Comparison of ENCODE assay signal across 8 mouse cellular contexts in the genomic region with DNA sequence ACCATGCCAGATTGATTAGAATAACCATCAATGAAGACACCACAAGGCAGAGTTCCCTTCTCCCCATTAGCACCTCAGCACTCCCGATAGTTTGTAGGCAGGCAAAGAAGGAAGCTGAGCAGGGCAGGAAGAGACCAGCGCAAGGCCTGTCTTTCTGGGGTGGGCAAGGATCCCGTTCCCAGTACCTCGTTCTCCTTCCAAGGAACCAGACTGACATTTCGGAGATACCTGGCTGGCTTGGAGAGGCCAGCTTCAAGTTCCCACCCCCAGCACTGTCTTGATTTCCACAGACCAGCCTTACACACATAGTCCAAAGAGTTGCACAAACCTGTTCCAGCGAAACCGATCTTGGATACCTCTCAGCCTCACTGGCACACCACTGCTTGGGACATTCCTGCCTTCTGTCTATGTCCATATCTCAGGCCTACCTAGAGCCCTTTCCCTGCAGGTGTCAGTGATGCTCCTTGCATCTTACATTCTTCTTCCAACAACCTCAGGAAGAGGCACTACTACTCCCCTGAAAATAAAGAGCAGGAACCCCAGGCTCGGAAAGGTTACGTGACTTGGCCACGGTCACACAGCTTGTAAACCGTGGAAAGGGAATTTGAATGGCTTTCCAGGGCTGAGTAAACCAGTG.
A peak's percentile ranks its signal among the peaks of the same experiment; 100 is the strongest.
DNase-seq lines count a peak whose midpoint lies in the region; ATAC-seq lines count a peak whose summit lies in the region.

No protein-coding gene starts in this region.

- peak; percentile 55 for DNase-seq in cerebellum, adult 9-11 months
- no peak for DNase-seq in cerebellum, adult 9-10 months
- DNase-seq in kidney, postnatal 36 days = no peak
- DNase-seq in cerebellum, postnatal 36 days = no peak

- no peak for ATAC-seq in kidney, embryonic 15.5 days (replicated peaks; ENCODE audit: low FRiP score)
- ATAC-seq in embryonic facial prominence, embryonic 15.5 days (ENCODE audit: insufficient number of reproducible peaks, low FRiP score, low TSS enrichment, low read depth) = no peak
- ATAC-seq in limb, embryonic 15.5 days (ENCODE audit: insufficient number of reproducible peaks, low FRiP score, low TSS enrichment, low read depth) = no peak
- no peak for ATAC-seq in erythroid progenitor cell, adult 5-6 weeks (replicated peaks; ENCODE audit: low FRiP score, poor library complexity, severe bottlenecking)

- H3K27me3 ChIP-seq in kidney, embryonic 15.5 days = peaks cover 87% of the 10 kb centered on the region
- peaks cover 60% of the 10 kb centered on the region for H3K27me3 ChIP-seq in embryonic facial prominence, embryonic 15.5 days
- H3K27me3 ChIP-seq in limb, embryonic 15.5 days = peaks cover 80% of the 10 kb centered on the region

- H3K4me3 ChIP-seq in kidney, embryonic 15.5 days (replicated peaks) = peak overlapping the region; percentile 26; the same call in 1 of the 2 replicates
- no peak overlapping the region for H3K4me3 ChIP-seq in embryonic facial prominence, embryonic 15.5 days (replicated peaks)
- H3K4me3 ChIP-seq in limb, embryonic 15.5 days = peak overlapping the region; percentile 25

- H3K4me2 ChIP-seq in kidney, embryonic 15.5 days = peak overlapping the region; percentile 54
- peak overlapping the region; percentile 49; the same call in 1 of the 2 replicates for H3K4me2 ChIP-seq in embryonic facial prominence, embryonic 15.5 days (replicated peaks)
- H3K4me2 ChIP-seq in limb, embryonic 15.5 days = peak overlapping the region; percentile 47

- no peak overlapping the region for H3K9ac ChIP-seq in kidney, embryonic 15.5 days
- H3K9ac ChIP-seq in embryonic facial prominence, embryonic 15.5 days = no peak overlapping the region
- no peak overlapping the region for H3K9ac ChIP-seq in limb, embryonic 15.5 days

- WGBS in kidney, embryonic 15.5 days = 45% methylated on average over 11 of the region's 11 CpGs
- WGBS in embryonic facial prominence, embryonic 15.5 days = 48% methylated on average over 11 of the region's 11 CpGs
- WGBS in limb, embryonic 15.5 days = 44% methylated on average over 11 of the region's 11 CpGs

- peaks cover 33% of the 10 kb centered on the region for H3K4me1 ChIP-seq in kidney, embryonic 15.5 days
- peaks cover 35% of the 10 kb centered on the region for H3K4me1 ChIP-seq in embryonic facial prominence, embryonic 15.5 days
- H3K4me1 ChIP-seq in limb, embryonic 15.5 days = peaks cover 38% of the 10 kb centered on the region

- no peaks in the 10 kb centered on the region for H3K36me3 ChIP-seq in kidney, embryonic 15.5 days
- no peaks in the 10 kb centered on the region for H3K36me3 ChIP-seq in embryonic facial prominence, embryonic 15.5 days
- no peaks in the 10 kb centered on the region for H3K36me3 ChIP-seq in limb, embryonic 15.5 days

- H3K27ac ChIP-seq in kidney, embryonic 15.5 days = no peak overlapping the region
- H3K27ac ChIP-seq in embryonic facial prominence, embryonic 15.5 days (replicated peaks) = no peak overlapping the region
- H3K27ac ChIP-seq in limb, embryonic 15.5 days = no peak overlapping the region

- no peaks in the 10 kb centered on the region for H3K9me3 ChIP-seq in kidney, embryonic 15.5 days (replicated peaks)
- no peaks in the 10 kb centered on the region for H3K9me3 ChIP-seq in embryonic facial prominence, embryonic 15.5 days (replicated peaks)
- no peaks in the 10 kb centered on the region for H3K9me3 ChIP-seq in limb, embryonic 15.5 days
